Mouse (Mus musculus) bone marrow macrophage, adult 2 months (primary cell): Measurements from ENCODE around the gene Kif5c. TPM values are rescaled to one million over a fixed set of nuclear protein-coding genes. Genes with fewer than 3 reads are reported as not detected.

Source experiments
- H3K27ac ChIP-seq: 2 replicates; pipeline ENCODE4 v1.5.1; 2012; ENCODE audit warnings: low read depth, low read length; ENCODE audit not compliant: insufficient read depth
- H3K4me1 ChIP-seq: 2 replicates; pipeline ENCODE4 v1.6.1; 2012; ENCODE audit warnings: low read length; ENCODE audit not compliant: control insufficient read depth, insufficient read depth
- H3K4me3 ChIP-seq: 2 replicates; pipeline ENCODE4 v1.5.1; 2012; ENCODE audit warnings: mild to moderate bottlenecking, low read length, moderate library complexity; ENCODE audit not compliant: insufficient read depth
- CTCF ChIP-seq: IDR thresholded peaks from 2 replicates; pipeline ENCODE4 v1.5.1; 2012; ENCODE audit warnings: low read depth, mild to moderate bottlenecking, low read length, moderate library complexity
- POLR2A ChIP-seq: IDR thresholded peaks from 2 replicates; pipeline ENCODE4 v1.6.1; 2012; ENCODE audit warnings: mild to moderate bottlenecking, low read depth, low read length, borderline replicate concordance
- polyA plus RNA-seq: library from polyadenylated mRNA; stranded (reverse); fragments of >200 nt; gene quantifications from 2 replicates; pipeline ENCODE4 v1.2.4, GENCODE M21; 2012; ENCODE audit not compliant: missing spikeins, insufficient read depth, insufficient read length

The Kif5c gene
- polyA plus RNA-seq, 1 experiment, result 7.3 TPM

DNA sequence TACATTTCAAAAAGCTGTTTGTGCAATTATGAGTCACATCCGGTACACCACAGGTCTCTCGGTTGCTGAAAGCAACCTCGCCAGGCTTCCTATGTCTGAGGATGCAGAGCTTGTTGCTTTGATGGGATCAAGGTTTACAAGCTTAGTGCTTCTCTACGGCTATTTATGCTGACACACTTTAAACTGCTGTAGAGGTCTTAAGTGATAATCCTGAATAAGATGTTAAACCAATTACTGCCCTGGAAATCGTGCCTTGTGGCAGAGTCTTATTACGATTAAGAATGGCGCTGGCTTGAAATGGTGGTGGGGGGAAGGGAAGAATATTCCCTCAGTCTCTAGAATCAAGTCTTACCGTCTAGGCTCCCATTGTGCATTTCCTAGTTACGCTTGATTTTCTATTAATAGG is 71.3 kb downstream of the Kif5c start:
- Histone ChIP-seq H3K27ac (no peak overlapping the region), H3K4me3 (no peak overlapping the region), H3K4me1 (no peaks in the 10 kb centered on the region)
- TF ChIP-seq CTCF (no peak), POLR2A (no peak)

DNA sequence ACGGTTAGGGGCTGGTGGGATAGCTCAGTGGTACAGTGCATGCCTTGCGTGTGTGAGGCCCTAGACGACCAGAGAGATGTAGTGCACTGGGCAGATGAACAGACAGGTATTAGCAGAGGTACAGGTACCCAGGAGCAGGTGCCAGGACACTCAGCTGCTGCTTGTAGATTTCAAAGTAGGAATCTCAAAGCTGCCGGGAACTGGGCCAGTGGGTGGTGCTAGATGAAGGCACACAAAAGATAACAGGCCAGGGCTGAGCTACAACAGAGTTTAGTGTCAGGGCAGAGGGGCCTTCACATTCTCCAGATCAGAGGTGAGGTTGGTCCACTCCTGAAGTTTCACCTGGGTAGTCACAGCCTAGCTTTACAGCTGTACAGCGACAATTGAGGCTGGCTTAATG is 72.3 kb downstream of the Kif5c start:
- no peaks in the 10 kb centered on the region for H3K4me1 ChIP-seq
- no peak overlapping the region for H3K4me3 ChIP-seq
- TF ChIP-seq POLR2A (no peak), CTCF (no peak)
- no peak overlapping the region for H3K27ac ChIP-seq

DNA sequence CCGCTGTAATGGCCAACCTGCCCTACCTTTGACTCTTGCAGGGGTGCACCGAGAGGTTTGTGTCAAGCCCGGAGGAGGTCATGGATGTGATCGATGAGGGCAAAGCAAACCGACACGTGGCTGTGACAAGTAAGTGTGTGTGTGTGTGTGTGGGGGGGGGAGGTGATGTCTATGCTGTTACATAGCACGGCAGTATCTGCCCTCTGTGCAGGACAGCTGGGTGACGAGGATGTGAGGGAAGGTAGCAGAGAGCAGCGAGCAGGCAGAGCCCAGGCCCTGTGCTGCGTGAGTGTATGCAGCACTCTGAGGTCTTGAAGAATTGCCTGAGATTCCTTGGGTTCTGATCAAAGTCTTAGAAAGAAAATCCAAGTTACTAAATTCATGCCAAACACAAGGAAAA is 75.6 kb downstream of the Kif5c start:
- Histone ChIP-seq H3K4me3 (no peak overlapping the region), H3K4me1 (no peaks in the 10 kb centered on the region), H3K27ac (no peak overlapping the region)
- TF ChIP-seq CTCF (no peak), POLR2A (no peak)

DNA sequence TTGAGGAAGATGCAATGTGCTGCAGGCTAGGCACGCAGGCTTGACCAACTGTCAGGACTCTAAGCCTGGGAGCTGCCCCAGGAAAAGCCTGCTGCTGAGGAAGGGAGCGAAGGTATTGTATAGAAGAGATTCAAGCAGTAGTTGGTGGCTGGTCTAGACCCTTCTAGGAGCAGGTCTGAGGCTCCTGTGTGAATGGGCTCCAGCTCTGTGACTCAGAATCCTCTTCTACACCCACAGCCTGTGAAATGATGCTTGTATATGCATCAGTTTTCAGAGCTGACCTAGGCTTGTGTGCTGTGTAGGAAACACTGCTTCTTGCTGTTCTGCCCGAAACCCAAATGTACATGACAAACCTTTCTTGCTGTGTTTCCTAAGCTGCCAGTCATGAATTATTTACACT is 76.4 kb downstream of the Kif5c start:
- Histone ChIP-seq H3K27ac (no peak overlapping the region), H3K4me3 (no peak overlapping the region), H3K4me1 (no peaks in the 10 kb centered on the region)
- no peak for TF ChIP-seq CTCF
- TF ChIP-seq POLR2A, result no peak

DNA sequence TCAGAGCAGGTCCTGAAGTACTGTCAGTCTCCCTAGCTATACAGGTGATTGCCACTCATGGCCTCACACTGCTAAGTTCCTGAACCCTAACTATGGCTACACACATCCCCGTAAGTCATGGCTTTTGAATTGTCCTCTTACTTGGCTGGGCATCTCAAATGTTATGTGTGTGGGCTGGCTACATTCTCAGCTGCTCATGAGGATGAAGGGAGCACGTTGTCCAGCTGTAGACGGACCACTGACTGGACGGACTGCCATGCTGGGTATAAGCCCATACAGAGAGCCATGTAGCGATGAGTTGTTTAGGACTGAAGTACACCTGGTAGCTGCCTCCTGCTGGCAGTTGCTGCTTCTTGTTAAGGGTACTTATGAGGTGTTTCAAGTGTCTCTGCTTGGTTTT is 79.8 kb downstream of the Kif5c start:
- TF ChIP-seq POLR2A (no peak), CTCF (no peak)
- Histone ChIP-seq H3K4me1 (no peaks in the 10 kb centered on the region), H3K27ac (no peak overlapping the region), H3K4me3 (no peak overlapping the region)

DNA sequence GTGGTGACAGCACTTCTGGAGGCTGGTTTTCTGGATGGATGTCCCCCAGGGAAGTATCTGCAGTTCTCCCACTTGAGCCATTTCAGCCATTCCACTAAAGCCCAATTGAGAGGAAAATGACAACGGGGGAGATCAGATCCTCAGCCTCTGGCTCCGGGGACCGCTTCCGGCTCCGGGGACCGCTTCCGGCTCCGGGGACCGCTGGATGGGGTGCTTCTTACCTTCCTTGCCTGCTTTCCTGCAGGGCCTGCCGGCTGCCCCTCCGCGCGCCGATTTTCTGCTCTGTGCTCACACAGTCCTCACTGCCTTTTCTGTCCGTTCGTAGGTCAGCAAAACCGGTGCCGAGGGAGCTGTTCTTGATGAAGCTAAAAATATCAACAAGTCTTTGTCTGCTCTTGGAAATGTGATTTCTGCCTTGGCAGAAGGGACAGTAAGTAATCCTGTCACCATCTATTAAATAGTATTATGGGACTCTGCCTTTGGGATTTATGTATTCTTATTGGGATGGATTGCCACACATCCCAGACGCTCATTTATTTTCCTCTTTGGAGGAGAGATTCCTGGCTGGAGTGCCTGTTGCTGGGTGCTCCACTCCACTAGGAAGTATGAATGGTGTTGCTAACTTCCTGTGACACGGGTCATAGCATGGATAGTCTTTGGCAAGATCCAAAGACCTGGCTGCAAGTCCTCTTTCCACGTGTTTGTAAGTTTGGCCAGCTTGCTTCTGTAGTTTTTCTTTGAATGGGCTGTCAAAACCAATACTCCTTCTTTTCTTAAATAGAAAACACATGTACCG is 81.3 kb downstream of the Kif5c start:
- TF ChIP-seq CTCF, result no peak
- TF ChIP-seq POLR2A, result no peak
- Histone ChIP-seq H3K27ac (no peak overlapping the region), H3K4me3 (no peak overlapping the region), H3K4me1 (no peaks in the 10 kb centered on the region)

DNA sequence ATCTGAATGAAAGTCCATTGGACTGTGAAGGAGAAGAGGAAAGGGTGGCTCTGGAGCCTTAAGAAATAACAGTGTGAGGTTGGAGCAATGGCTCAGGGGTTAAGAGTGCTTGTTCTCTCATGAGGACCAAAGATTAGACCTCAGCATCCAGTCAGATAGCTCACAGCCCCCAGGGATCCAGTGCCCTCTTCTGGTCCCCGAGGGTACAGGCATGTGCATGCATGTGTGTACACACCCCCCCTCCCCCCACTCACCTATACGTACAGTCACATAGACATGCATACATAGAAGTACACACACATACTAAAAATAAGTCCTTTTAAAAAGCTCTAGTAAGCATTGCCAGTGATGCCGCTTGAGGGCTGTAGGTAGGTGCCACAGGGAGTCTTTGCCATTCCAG is 91.1 kb downstream of the Kif5c start:
- H3K27ac ChIP-seq, result no peak overlapping the region

DNA sequence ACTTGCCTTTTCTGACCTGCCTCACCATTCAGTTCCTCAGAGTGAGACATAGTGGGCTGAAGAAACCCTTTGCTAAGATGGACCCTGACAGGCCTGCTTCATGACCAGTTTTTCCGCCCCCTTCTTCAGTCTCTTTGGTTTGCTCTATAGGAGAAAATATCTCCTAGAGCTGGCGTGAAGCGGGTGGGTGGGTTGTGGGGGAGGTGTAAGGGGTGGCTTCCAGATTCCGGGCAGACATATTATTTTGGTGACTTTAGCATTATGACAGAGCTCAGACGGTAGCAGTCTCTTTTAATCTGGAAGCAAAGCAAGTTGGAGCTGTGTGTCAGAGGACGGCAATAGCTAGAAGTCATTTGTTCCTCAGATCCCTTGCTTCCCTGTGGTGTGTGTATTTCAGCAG is 92.6 kb downstream of the Kif5c start:
- no peaks in the 10 kb centered on the region for H3K4me1 ChIP-seq
- H3K4me3 ChIP-seq, result no peak overlapping the region
- TF ChIP-seq CTCF (no peak), POLR2A (no peak)
- no peak overlapping the region for H3K27ac ChIP-seq

More for the DNA sequence above, 91.1 kb downstream of the Kif5c start:
- Histone ChIP-seq H3K4me1 (no peaks in the 10 kb centered on the region), H3K4me3 (no peak overlapping the region)
- no peak for TF ChIP-seq POLR2A
- no peak for TF ChIP-seq CTCF

DNA sequence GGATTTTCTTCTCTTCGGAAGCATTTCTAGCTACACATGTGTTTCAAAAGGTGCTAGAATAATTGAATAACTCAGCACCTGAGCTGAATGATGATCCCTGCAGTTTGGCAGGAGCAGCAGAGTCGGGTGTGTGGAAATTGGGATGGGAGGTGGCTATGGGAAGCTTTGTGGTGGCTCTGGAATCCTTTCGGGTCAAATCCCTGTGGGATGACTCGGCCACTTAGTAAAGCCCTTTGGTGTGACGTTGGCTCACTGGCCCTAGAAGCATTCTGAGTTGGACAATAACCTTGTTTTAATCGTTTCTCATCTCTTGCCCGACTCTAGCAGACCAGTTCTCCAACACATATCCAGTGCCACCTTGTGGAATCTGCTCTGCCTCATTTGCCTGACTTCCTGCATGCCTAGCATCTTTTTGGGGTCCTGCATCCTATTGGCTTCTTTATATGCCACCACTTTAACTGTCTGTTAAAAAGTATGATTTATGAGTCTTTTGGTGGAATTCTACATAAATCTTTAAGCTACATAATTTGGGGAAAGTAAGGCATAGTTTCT is 93.3 kb downstream of the Kif5c start:
- no peak for TF ChIP-seq CTCF
- TF ChIP-seq POLR2A, result no peak
- no peak overlapping the region for H3K27ac ChIP-seq
- no peaks in the 10 kb centered on the region for H3K4me1 ChIP-seq
- no peak overlapping the region for H3K4me3 ChIP-seq

DNA sequence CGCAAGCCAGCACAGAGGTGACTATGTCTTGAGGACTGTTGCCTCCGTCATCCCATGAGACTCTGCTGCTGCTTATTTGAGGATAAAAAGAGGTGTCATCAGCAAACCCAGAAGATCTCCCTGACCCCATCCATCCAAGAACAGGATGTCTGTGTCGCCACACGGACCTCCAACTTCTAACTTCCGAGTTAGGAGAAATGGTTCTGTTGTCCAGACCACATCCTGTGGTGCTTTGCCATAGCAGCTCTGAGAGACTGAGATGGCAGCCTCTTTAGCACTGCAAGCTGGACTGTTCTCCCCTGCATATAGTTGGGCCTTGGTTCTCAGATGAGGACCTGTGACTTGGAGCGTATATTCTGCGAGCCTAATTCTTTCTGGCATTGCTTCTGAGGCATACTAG is 97.4 kb downstream of the Kif5c start:
- H3K27ac ChIP-seq, result no peak overlapping the region
- TF ChIP-seq POLR2A, result no peak
- TF ChIP-seq CTCF, result no peak

More for the DNA sequence above, 97.4 kb downstream of the Kif5c start:
- Histone ChIP-seq H3K4me1 (no peaks in the 10 kb centered on the region), H3K4me3 (no peak overlapping the region)
